Mouse (Mus musculus) thymus, adult 2 months (tissue): ENCODE data around the gene Nid1. TPM values are rescaled to one million over a fixed set of nuclear protein-coding genes. Genes with fewer than 3 reads are reported as not detected.
A peak's percentile ranks its signal among the peaks of the same experiment; 100 is the strongest.

Experiments used
- DNase-seq: peaks from one replicate; pipeline ENCODE4 v3.0.0; 2021
- H3K27ac ChIP-seq: fragments of 200-500 bp; 2 replicates; pipeline ENCODE4 v1.5.1; 2012; ENCODE audit warnings: low read length, control low read depth; ENCODE audit not compliant: control insufficient read depth, insufficient read depth
- H3K27me3 ChIP-seq: fragments of 200-500 bp; 2 replicates; pipeline ENCODE4 v1.6.1; 2012; ENCODE audit warnings: mild to moderate bottlenecking, low read length, moderate library complexity, mixed read lengths; ENCODE audit not compliant: control insufficient read depth, insufficient read depth
- H3K36me3 ChIP-seq: fragments of 200-500 bp; 2 replicates; pipeline ENCODE4 v1.6.1; 2012; ENCODE audit warnings: mild to moderate bottlenecking, low read length, moderate library complexity; ENCODE audit not compliant: control insufficient read depth, insufficient read depth
- H3K4me1 ChIP-seq: fragments of 200-500 bp; replicated peaks from 2 replicates; pipeline ENCODE4 v1.6.1; 2012; ENCODE audit warnings: low read length; ENCODE audit not compliant: control insufficient read depth, insufficient read depth
- H3K4me3 ChIP-seq: fragments of 200-500 bp; 2 replicates; pipeline ENCODE4 v1.5.1; 2012; ENCODE audit warnings: mild to moderate bottlenecking, low read length, control low read depth, moderate library complexity; ENCODE audit not compliant: control insufficient read depth, insufficient read depth
- CTCF ChIP-seq: fragments of 200-500 bp; IDR thresholded peaks from 2 replicates; pipeline ENCODE4 v1.5.1; 2012; ENCODE audit warnings: mild to moderate bottlenecking, control low read depth, low read length, moderate library complexity, borderline replicate concordance; ENCODE audit not compliant: control insufficient read depth, poor library complexity, insufficient read depth; ENCODE audit errors: extremely low read depth
- POLR2A ChIP-seq: fragments of 200-500 bp; IDR thresholded peaks from 2 replicates; pipeline ENCODE4 v1.6.1; 2012; ENCODE audit warnings: mild to moderate bottlenecking, low read length, control low read depth, moderate library complexity; ENCODE audit not compliant: control insufficient read depth, poor library complexity, insufficient read depth; ENCODE audit errors: extremely low read depth
- WGBS: fragments of 180-500 bp; shearing (Covaris S2); methylation state at CpG from one replicate; pipeline ENCODE4 v1.1.7; 2018; 5-methylcytosine and 5-hydroxymethylcytosine counted together
- polyA plus RNA-seq: library from polyadenylated mRNA; depleted of rRNA; stranded (reverse); fragments of >200 nt; gene quantifications from 2 replicates; pipeline ENCODE4 v1.2.3, GENCODE M21; 2012

Gene Nid1
- polyA plus RNA-seq, 1 experiment, result 19.0 TPM

DNA sequence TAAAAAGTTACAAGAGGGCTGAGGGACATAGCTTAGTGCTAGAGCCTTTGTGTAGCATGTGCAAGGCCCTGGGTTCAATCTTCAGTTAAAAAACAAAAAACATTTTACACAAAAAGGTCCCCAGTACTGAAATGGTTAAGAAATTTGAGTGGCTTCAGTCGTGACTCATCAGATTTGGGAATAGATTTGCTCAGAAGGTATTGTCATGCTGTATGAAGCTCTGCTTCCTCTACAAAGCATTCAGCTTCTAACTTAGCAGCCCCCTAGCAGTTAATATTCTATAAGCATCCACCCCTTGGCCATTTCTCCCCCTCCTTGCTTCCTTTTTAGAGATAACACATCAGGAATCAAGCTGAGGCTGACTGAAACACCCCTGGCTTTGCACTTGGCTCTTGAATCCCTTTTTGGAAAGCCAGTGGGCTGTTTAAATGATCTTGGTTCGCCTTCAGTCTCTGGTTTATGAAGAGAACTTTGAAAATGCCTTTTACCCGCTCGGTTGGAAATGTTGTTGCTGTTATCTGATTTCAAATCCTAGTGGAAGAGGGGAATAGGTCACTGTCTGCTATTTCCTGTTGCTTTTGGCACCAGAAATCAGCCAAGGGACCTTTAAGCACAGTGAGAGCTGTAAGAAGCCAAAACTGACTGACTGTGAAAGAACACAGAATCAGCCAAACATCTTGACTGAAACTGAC, 66.5 kb downstream of the Nid1 start:
- Histone ChIP-seq H3K27ac (no peak overlapping the region), H3K36me3 (no peaks in the 10 kb centered on the region)
- no peak for DNase-seq

DNA sequence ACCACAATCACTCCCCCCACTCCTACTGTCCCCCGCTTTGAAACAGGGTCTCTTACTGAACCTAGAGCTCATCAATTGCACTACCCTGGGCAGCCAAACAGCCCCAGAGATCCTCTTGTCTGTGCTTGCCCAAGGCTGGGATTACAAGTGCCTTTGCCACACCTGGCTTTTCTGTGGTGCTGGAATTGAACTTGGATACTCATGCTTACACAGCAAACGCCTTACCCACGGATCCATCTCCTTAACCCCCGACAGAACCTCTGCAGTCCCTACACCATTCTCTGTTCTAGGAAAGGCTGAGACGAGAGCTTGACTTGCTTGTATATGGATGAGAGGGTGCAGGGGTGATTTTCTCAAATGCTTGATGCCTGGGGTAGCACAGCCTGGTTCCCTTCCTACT, 67.7 kb downstream of the Nid1 start:
- 91% methylated on average over 5 of the region's 5 CpGs for WGBS
- H3K27me3 ChIP-seq, result no peaks in the 10 kb centered on the region
- H3K36me3 ChIP-seq, result no peaks in the 10 kb centered on the region
- no peak for TF ChIP-seq POLR2A
- TF ChIP-seq CTCF, result no peak
- no peak for DNase-seq
- no peaks in the 10 kb centered on the region for H3K4me1 ChIP-seq
- no peak overlapping the region for H3K4me3 ChIP-seq
- no peak overlapping the region for H3K27ac ChIP-seq

More for the DNA sequence above, 66.5 kb downstream of the Nid1 start:
- Histone ChIP-seq H3K4me3 (no peak overlapping the region), H3K4me1 (no peaks in the 10 kb centered on the region), H3K27me3 (no peaks in the 10 kb centered on the region)
- TF ChIP-seq CTCF (no peak), POLR2A (no peak)
- 75% methylated on average over 4 of the region's 4 CpGs for WGBS

DNA sequence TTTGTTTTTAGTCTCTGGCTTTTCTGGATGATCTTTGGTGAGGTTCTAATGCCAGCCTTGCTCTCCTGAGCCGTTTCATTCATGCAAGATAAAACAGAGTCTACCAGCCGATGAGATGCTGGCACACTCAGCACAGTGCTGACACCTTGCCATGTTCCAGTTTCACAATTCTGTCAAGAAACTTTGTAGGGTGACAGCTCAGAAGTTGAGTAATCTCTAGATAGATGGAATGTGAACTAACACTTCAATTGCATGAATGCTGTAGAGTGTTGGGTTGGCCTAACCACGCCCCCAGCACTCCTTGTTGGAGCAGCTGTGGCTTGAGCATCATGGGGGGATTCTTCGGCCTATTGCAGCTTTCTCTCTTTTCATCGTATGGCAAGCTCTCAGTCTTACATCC, 69.2 kb downstream of the Nid1 start:
- Histone ChIP-seq H3K4me1 (no peaks in the 10 kb centered on the region), H3K36me3 (no peaks in the 10 kb centered on the region), H3K4me3 (no peak overlapping the region), H3K27ac (no peak overlapping the region), H3K27me3 (no peaks in the 10 kb centered on the region)
- no peak for DNase-seq
- TF ChIP-seq CTCF (no peak), POLR2A (no peak)
- 94% methylated on average over 5 of the region's 5 CpGs for WGBS

DNA sequence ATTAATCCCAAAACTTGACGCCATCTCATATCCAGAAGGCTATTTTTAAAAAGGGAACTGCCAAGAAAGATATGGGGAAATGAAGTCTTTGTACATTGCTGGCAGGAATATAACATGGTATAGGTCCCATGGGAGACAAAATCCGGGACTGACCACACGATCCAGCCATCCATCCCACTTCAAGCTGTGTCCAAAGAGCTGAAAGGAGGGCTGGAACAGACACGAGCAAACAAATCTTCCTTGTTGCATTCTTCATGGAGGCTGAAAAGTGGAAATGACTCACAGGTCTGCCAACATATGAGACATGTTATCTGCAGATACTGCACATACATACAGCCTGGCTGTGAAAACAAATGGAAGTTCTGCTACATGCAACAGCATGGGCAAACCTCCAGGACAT, 77.5 kb downstream of the Nid1 start:
- Histone ChIP-seq H3K4me3 (no peak overlapping the region), H3K27ac (no peak overlapping the region), H3K27me3 (no peaks in the 10 kb centered on the region), H3K4me1 (peaks cover 14% of the 10 kb centered on the region), H3K36me3 (no peaks in the 10 kb centered on the region)
- TF ChIP-seq POLR2A, result no peak
- no peak for TF ChIP-seq CTCF
- 92% methylated on average over 4 of the region's 4 CpGs for WGBS
- no peak for DNase-seq

DNA sequence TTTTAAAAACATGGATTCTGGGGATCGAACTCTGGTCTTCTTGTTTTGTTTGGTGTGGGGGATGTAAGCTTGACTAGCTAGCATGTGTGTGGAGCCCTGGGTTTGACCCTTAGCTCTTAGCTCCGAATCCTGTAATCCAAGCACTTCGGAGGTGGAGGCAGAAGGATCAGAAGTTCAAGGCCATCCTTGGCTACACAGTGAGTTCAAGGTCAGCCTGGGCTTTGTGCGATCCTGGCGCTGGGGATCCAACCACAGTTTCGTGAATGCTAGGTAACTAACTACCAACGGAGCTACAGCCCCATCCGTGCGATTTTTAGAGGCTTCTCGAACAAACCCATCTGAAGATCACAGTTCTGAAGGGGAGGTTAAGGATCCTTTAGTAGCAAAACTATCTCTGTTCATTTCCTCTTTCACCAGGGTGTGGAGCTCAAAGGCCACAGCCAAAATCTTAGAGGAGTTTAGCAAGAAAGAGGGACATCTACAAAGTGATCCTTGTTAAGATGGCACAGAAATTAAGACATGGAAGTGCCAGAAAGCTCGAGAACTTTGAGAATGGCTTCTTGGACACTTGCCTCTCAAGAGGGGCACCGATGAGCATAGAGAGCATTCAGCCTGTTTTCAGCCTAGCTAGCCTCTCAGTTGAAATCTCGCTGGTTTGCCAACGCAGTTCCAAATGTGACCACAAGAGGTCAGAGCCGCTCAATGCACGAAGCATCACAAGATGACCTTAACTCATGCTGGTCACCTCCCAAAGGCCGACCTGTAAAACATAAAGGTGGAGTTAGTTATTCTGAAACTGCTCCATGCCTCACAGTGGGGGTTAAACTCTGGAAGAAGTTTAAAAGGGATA, 79.2 kb downstream of the Nid1 start:
- Histone ChIP-seq H3K4me3 (no peak overlapping the region; the same call in 1 of the 2 replicates), H3K27me3 (no peaks in the 10 kb centered on the region), H3K36me3 (no peaks in the 10 kb centered on the region), H3K4me1 (peaks cover 25% of the 10 kb centered on the region), H3K27ac (no peak overlapping the region; the same call in 1 of the 2 replicates)
- peak; percentile 89 for DNase-seq
- TF ChIP-seq POLR2A (no peak), CTCF (peak; percentile 40; the same call in 1 of the 2 replicates)
- 44% methylated on average over 17 of the region's 17 CpGs for WGBS

DNA sequence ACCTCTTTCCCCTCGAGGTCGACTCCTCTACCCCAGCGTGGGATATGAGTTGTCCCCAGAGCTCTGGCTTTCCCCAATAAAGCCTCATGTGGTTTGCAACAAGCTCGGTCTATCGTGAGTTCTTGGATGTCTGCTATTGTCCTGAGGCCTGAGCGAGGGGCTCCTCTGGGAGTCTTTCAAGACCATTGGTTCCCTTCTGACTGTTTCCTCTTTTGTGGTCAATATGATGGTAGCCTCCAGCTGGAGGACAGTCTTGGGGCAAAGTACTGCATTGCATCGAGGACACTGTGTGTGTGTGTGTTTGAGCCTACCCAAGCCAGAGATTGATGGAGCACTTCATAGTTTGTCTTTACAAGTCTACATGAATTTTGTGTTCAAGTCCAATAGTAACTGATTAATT, 80.8 kb downstream of the Nid1 start:
- 51% methylated on average over 7 of the region's 7 CpGs for WGBS

More for the DNA sequence above, 80.8 kb downstream of the Nid1 start:
- Histone ChIP-seq H3K27me3 (no peaks in the 10 kb centered on the region), H3K4me3 (no peak overlapping the region), H3K27ac (peak overlapping the region; percentile 16; the same call in 1 of the 2 replicates), H3K4me1 (peaks cover 27% of the 10 kb centered on the region), H3K36me3 (no peaks in the 10 kb centered on the region)
- no peak for TF ChIP-seq POLR2A
- TF ChIP-seq CTCF, result no peak
- no peak for DNase-seq
